Mouse (Mus musculus) liver, embryonic 14.5 days (tissue): ENCODE measurements around the gene Rabl2. TPM values are rescaled to one million over a fixed set of nuclear protein-coding genes. Genes with fewer than 3 reads are reported as not detected.

ENCODE experiments used
- ATAC-seq: fragments of 200-750 bp; cut with Nextera tagmentation; 2 replicates; pipeline ENCODE4 v1.8.0; 2017; ENCODE audit warnings: moderate number of reproducible peaks, mild to moderate bottlenecking, moderate library complexity; ENCODE audit not compliant: insufficient read depth
- DNase-seq, 3 experiments: peaks; one replicate each; pipeline ENCODE4 v3.0.0-alpha.2; 2012 to 2013; ENCODE audit warnings: low read depth in 3 of 3, low spot score in 3 of 3
- H3K27ac ChIP-seq: fragments of 300-500 bp; sonication (generic); 2 replicates; pipeline ENCODE4 v1.5.1; 2014; ENCODE audit warnings: moderate library complexity, mild to moderate bottlenecking, control low read depth, inconsistent platforms
- H3K27me3 ChIP-seq: fragments of 300-500 bp; sonication (generic); 2 replicates; pipeline ENCODE4 v1.6.1; 2014; ENCODE audit warnings: mild to moderate bottlenecking, low read length, moderate library complexity; ENCODE audit not compliant: control insufficient read depth, insufficient read depth
- H3K36me3 ChIP-seq: fragments of 300-500 bp; sonication (generic); replicated peaks from 2 replicates; pipeline ENCODE4 v1.6.1; 2014; ENCODE audit warnings: low read depth; ENCODE audit not compliant: control insufficient read depth, insufficient read depth
- H3K4me1 ChIP-seq, 2 experiments: fragments of 200-500 bp in 1 of 2; fragments of 300-500 bp in 1 of 2; sonication (generic) in 1 of 2; replicated peaks; 2 replicates each; pipeline ENCODE4 v1.6.1; 2012 to 2014; ENCODE audit warnings: antibody characterized with exemption in 1 of 2, inconsistent platforms in 1 of 2, low read length in 1 of 2; ENCODE audit not compliant: control insufficient read depth in 2 of 2, insufficient read depth in 2 of 2
- H3K4me2 ChIP-seq: fragments of 300-500 bp; sonication (generic); 2 replicates; pipeline ENCODE4 v1.6.1; 2014; ENCODE audit warnings: low read depth, mild to moderate bottlenecking, control low read depth, moderate library complexity
- H3K4me3 ChIP-seq, 2 experiments: fragments of 200-500 bp in 1 of 2; fragments of 300-500 bp in 1 of 2; sonication (generic) in 1 of 2; 2 replicates each; pipeline ENCODE4 v1.5.1; 2012 to 2014; ENCODE audit warnings: low read depth in 2 of 2, low read length in 2 of 2, mild to moderate bottlenecking in 2 of 2, control low read depth in 1 of 2, inconsistent platforms in 1 of 2, moderate library complexity in 1 of 2; ENCODE audit not compliant: insufficient read depth in 1 of 2
- H3K9ac ChIP-seq: fragments of 300-500 bp; sonication (generic); replicated peaks from 2 replicates; pipeline ENCODE4 v1.6.1; 2014; ENCODE audit warnings: mild to moderate bottlenecking, control low read depth, moderate library complexity
- H3K9me3 ChIP-seq: fragments of 300-500 bp; sonication (generic); 2 replicates; pipeline ENCODE4 v1.6.1; 2016; ENCODE audit warnings: low read length, mixed read lengths; ENCODE audit not compliant: control insufficient read depth
- CTCF ChIP-seq: IDR thresholded peaks from 2 replicates; pipeline ENCODE4 v1.5.1; 2016; ENCODE audit warnings: antibody characterized with exemption, low read depth, control low read depth
- EP300 ChIP-seq: IDR thresholded peaks from 2 replicates; pipeline ENCODE4 v1.6.1; 2016; ENCODE audit warnings: antibody characterized with exemption, low read depth
- WGBS: fragments of 180-500 bp; shearing (Covaris S2); extraction: QIAGEN DNeasy Blood & Tissue Kit; methylation state at CpG from one replicate; pipeline ENCODE4 v1.1.7; 2014; ENCODE audit not compliant: insufficient replicate concordance; 5-methylcytosine and 5-hydroxymethylcytosine counted together
- polyA plus RNA-seq, 2 experiments: library from polyadenylated mRNA; depleted of rRNA in 1 of 2; stranded (reverse) in 1 of 2; unstranded in 1 of 2; fragments of >200 nt; fragmentation: Nextera tagmentation in 1 of 2; extraction: Ambion mirVana in 1 of 2; gene quantifications; 2 replicates each; pipeline versions ENCODE4 v1.2.1 to v1.2.3; 2012 to 2014

The Rabl2 gene
- polyA plus RNA-seq, 2 experiments = 6.2 to 7.5 TPM

GRCm38 (mm10) chr15:89544171-89544570 is 47.6 kb downstream of the Rabl2 start:
- DNase-seq (no peak), ATAC-seq (no peak)
- no peak overlapping the region for H3K27ac ChIP-seq
- no peak overlapping the region for H3K9ac ChIP-seq
- TF ChIP-seq CTCF (no peak), EP300 (no peak)
- no peak overlapping the region for H3K4me3 ChIP-seq
- H3K4me1 ChIP-seq = no peaks in the 10 kb centered on the region
- no peaks in the 10 kb centered on the region for H3K36me3 ChIP-seq
- no peak overlapping the region for H3K4me2 ChIP-seq
- 75% methylated on average over 7 of the region's 7 CpGs for WGBS
- H3K27me3 ChIP-seq = no peaks in the 10 kb centered on the region
- no peaks in the 10 kb centered on the region for H3K9me3 ChIP-seq

- Histone ChIP-seq H3K9ac (no peak overlapping the region), H3K9me3 (no peaks in the 10 kb centered on the region), H3K27ac (no peak overlapping the region), H3K4me3 (no peak overlapping the region), H3K27me3 (no peaks in the 10 kb centered on the region), H3K4me2 (no peak overlapping the region), H3K4me1 (no peaks in the 10 kb centered on the region), H3K36me3 (no peaks in the 10 kb centered on the region)
- WGBS = 79% methylated on average over 10 of the region's 10 CpGs
- ATAC-seq (no peak), DNase-seq (no peak)
- no peak for TF ChIP-seq CTCF
- no peak for TF ChIP-seq EP300
Measured at GRCm38 (mm10) chr15:89533843-89534207, 57.9 kb downstream of the Rabl2 start.

- Histone ChIP-seq H3K4me1 (no peaks in the 10 kb centered on the region), H3K36me3 (no peaks in the 10 kb centered on the region), H3K27me3 (no peaks in the 10 kb centered on the region), H3K4me2 (no peak overlapping the region), H3K27ac (no peak overlapping the region), H3K9me3 (no peaks in the 10 kb centered on the region), H3K9ac (no peak overlapping the region), H3K4me3 (no peak overlapping the region)
- no peak for ATAC-seq
- WGBS = 78% methylated on average over 23 of the region's 23 CpGs
- no peak for DNase-seq
- TF ChIP-seq CTCF (no peak), EP300 (no peak)
Measured at GRCm38 (mm10) chr15:89532924-89533842, 58.5 kb downstream of the Rabl2 start.

Other genes starting within 250 kb of the Rabl2 start
- gene Lmf2, start 236.3 kb downstream of the Rabl2 start, polyA plus RNA-seq (2012; rRNA removed) = 12.3 and 15.1 TPM in 2 replicates
- gene Lmf2, start 236.3 kb downstream of the Rabl2 start, polyA plus RNA-seq (2014; fragmentation: Nextera tagmentation; extraction: Ambion mirVana) = 17.2 and 18.9 TPM in 2 replicates
- gene Ncaph2, start 236.2 kb downstream of the Rabl2 start, polyA plus RNA-seq (2012; rRNA removed) = 63.8 and 77.0 TPM in 2 replicates
- gene Ncaph2, start 236.2 kb downstream of the Rabl2 start, polyA plus RNA-seq (2014; fragmentation: Nextera tagmentation; extraction: Ambion mirVana) = 104 and 106 TPM in 2 replicates
- 9.8 and 10.7 TPM in 2 replicates for gene Sco2, start 218.1 kb downstream of the Rabl2 start, polyA plus RNA-seq (2012; rRNA removed)
- 2.8 and 4.4 TPM in 2 replicates for gene Sco2, start 218.1 kb downstream of the Rabl2 start, polyA plus RNA-seq (2014; fragmentation: Nextera tagmentation; extraction: Ambion mirVana)
- 0.70 and 0.88 TPM in 2 replicates for gene Tymp, start 214.9 kb downstream of the Rabl2 start, polyA plus RNA-seq (2012; rRNA removed)
- gene Tymp, start 214.9 kb downstream of the Rabl2 start, polyA plus RNA-seq (2014; fragmentation: Nextera tagmentation; extraction: Ambion mirVana) = 0.40 and 0.56 TPM in 2 replicates
- gene Odf3b, start 212.6 kb downstream of the Rabl2 start, polyA plus RNA-seq (2012; rRNA removed) = 0.76 and 0.89 TPM in 2 replicates
- 0.57 and 1.3 TPM in 2 replicates for gene Odf3b, start 212.6 kb downstream of the Rabl2 start, polyA plus RNA-seq (2014; fragmentation: Nextera tagmentation; extraction: Ambion mirVana)
- not detected in 2 replicates for gene Klhdc7b, start 207.0 kb downstream of the Rabl2 start, polyA plus RNA-seq (2012; rRNA removed)
- gene Klhdc7b, start 207.0 kb downstream of the Rabl2 start, polyA plus RNA-seq (2014; fragmentation: Nextera tagmentation; extraction: Ambion mirVana) = not detected in 2 replicates
- gene Syce3, start 181.4 kb downstream of the Rabl2 start, polyA plus RNA-seq (2012; rRNA removed) = not detected in 2 replicates
- not detected in 2 replicates for gene Syce3, start 181.4 kb downstream of the Rabl2 start, polyA plus RNA-seq (2014; fragmentation: Nextera tagmentation; extraction: Ambion mirVana)
- gene Cpt1b, start 166.1 kb downstream of the Rabl2 start, polyA plus RNA-seq (2012; rRNA removed) = 1.5 and 1.9 TPM in 2 replicates
- 2.1 and 2.2 TPM in 2 replicates for gene Cpt1b, start 166.1 kb downstream of the Rabl2 start, polyA plus RNA-seq (2014; fragmentation: Nextera tagmentation; extraction: Ambion mirVana)
- gene C730034F03Rik, start 162.3 kb downstream of the Rabl2 start, polyA plus RNA-seq (2012; rRNA removed) = 0.57 and 0.89 TPM in 2 replicates
- 0.56 and 0.69 TPM in 2 replicates for gene C730034F03Rik, start 162.3 kb downstream of the Rabl2 start, polyA plus RNA-seq (2014; fragmentation: Nextera tagmentation; extraction: Ambion mirVana)
- 0.19 and 0.58 TPM in 2 replicates for gene Gm44502, start 162.2 kb downstream of the Rabl2 start, polyA plus RNA-seq (2012; rRNA removed)
- 0.14 and 0.34 TPM in 2 replicates for gene Gm44502, start 162.2 kb downstream of the Rabl2 start, polyA plus RNA-seq (2014; fragmentation: Nextera tagmentation; extraction: Ambion mirVana)
- 13.7 and 19.3 TPM in 2 replicates for gene Chkb, start 162.0 kb downstream of the Rabl2 start, polyA plus RNA-seq (2012; rRNA removed)
- 18.3 and 20.5 TPM in 2 replicates for gene Chkb, start 162.0 kb downstream of the Rabl2 start, polyA plus RNA-seq (2014; fragmentation: Nextera tagmentation; extraction: Ambion mirVana)
- gene Mapk8ip2, start 138.0 kb downstream of the Rabl2 start, polyA plus RNA-seq (2012; rRNA removed) = 0.02 and 0.08 TPM in 2 replicates
- not detected in 2 replicates for gene Mapk8ip2, start 138.0 kb downstream of the Rabl2 start, polyA plus RNA-seq (2014; fragmentation: Nextera tagmentation; extraction: Ambion mirVana)
- gene Arsa, start 114.5 kb downstream of the Rabl2 start, polyA plus RNA-seq (2012; rRNA removed) = 3.2 and 3.4 TPM in 2 replicates
- 2.7 and 3.1 TPM in 2 replicates for gene Arsa, start 114.5 kb downstream of the Rabl2 start, polyA plus RNA-seq (2014; fragmentation: Nextera tagmentation; extraction: Ambion mirVana)
- gene Shank3, start 92.3 kb downstream of the Rabl2 start, polyA plus RNA-seq (2012; rRNA removed) = 2.0 and 2.1 TPM in 2 replicates
- 0.39 and 0.63 TPM in 2 replicates for gene Shank3, start 92.3 kb downstream of the Rabl2 start, polyA plus RNA-seq (2014; fragmentation: Nextera tagmentation; extraction: Ambion mirVana)
- 0.04 and 0.05 TPM in 2 replicates for gene Acr, start 23.6 kb downstream of the Rabl2 start, polyA plus RNA-seq (2012; rRNA removed)
- not detected in 2 replicates for gene Acr, start 23.6 kb downstream of the Rabl2 start, polyA plus RNA-seq (2014; fragmentation: Nextera tagmentation; extraction: Ambion mirVana)
- not detected in 2 replicates for gene Syt10, start 249.9 kb upstream of the Rabl2 start, polyA plus RNA-seq (2012; rRNA removed)
- not detected in 2 replicates for gene Syt10, start 249.9 kb upstream of the Rabl2 start, polyA plus RNA-seq (2014; fragmentation: Nextera tagmentation; extraction: Ambion mirVana)